Mouse (Mus musculus): ENCODE measurements around the gene Gm7137. TPM values are rescaled to one million over a fixed set of nuclear protein-coding genes. Genes with fewer than 3 reads are reported as not detected.
"Not testable (repeated sequence)": the region's sequence is repeated elsewhere in the genome, so short reads cannot be mapped to it uniquely, and the experiment has no call there.

Gm7137 gene
- polyA plus RNA-seq, 1 experiment from 2014 or later: not detected

GRCm38 (mm10) chr10:77772142-77772541, 15.9 kb downstream of the Gm7137 start:
- H3K27ac ChIP-seq (ENCODE audit: low read length); H3K4me3 ChIP-seq (ENCODE audit: low read depth, low read length); H3K27me3 ChIP-seq (ENCODE audit: control insufficient read depth, insufficient read depth, low read length); H3K36me3 ChIP-seq (ENCODE audit: control insufficient read depth, insufficient read depth, low read length); H3K9ac ChIP-seq (replicated peaks; ENCODE audit: low read depth, low read length); ATAC-seq (ENCODE audit: insufficient number of reproducible peaks, insufficient read depth, low FRiP score, low read depth); H3K4me1 ChIP-seq (ENCODE audit: control insufficient read depth, insufficient read depth, low read length); H3K4me2 ChIP-seq (replicated peaks; ENCODE audit: low read depth, low read length); H3K9me3 ChIP-seq (ENCODE audit: control insufficient read depth, low read depth, low read length): not testable (repeated sequence)
- 91% methylated on average over 1 of the region's 3 CpGs for whole genome bisulfite sequencing

- H3K4me2 ChIP-seq (replicated peaks; ENCODE audit: low read depth, low read length); H3K4me3 ChIP-seq (ENCODE audit: low read depth, low read length); H3K4me1 ChIP-seq (ENCODE audit: control insufficient read depth, insufficient read depth, low read length); ATAC-seq (ENCODE audit: insufficient number of reproducible peaks, insufficient read depth, low FRiP score, low read depth); H3K27ac ChIP-seq (ENCODE audit: low read length); H3K9ac ChIP-seq (replicated peaks; ENCODE audit: low read depth, low read length); H3K9me3 ChIP-seq (ENCODE audit: control insufficient read depth, low read depth, low read length); H3K36me3 ChIP-seq (ENCODE audit: control insufficient read depth, insufficient read depth, low read length); H3K27me3 ChIP-seq (ENCODE audit: control insufficient read depth, insufficient read depth, low read length): not testable (repeated sequence)
- WGBS: 57% methylated on average over 1 of the region's 1 CpGs
These were observed 16.8 kb downstream of the Gm7137 start, which contains the start of gene Gm3238 for GRCm38 (mm10) chr10:77771225-77771624. TSS of gene Gm3238 (minus strand) at chr10:77771325.

GRCm38 (mm10) chr10:77769727-77770126, 18.3 kb downstream of the Gm7137 start:
- ATAC-seq (ENCODE audit: insufficient number of reproducible peaks, insufficient read depth, low FRiP score, low read depth): no peak
- Histone ChIP-seq H3K4me3 (ENCODE audit: low read depth, low read length) (no peak overlapping the region), H3K4me2 (replicated peaks; ENCODE audit: low read depth, low read length) (no peak overlapping the region), H3K27me3 (ENCODE audit: control insufficient read depth, insufficient read depth, low read length) (no peaks in the 10 kb centered on the region), H3K27ac (ENCODE audit: low read length) (no peak overlapping the region), H3K9ac (replicated peaks; ENCODE audit: low read depth, low read length) (no peak overlapping the region), H3K9me3 (ENCODE audit: control insufficient read depth, low read depth, low read length) (no peaks in the 10 kb centered on the region), H3K36me3 (ENCODE audit: control insufficient read depth, insufficient read depth, low read length) (no peaks in the 10 kb centered on the region), H3K4me1 (ENCODE audit: control insufficient read depth, insufficient read depth, low read length) (no peaks in the 10 kb centered on the region)
- 56% methylated on average over 1 of the region's 1 CpGs for WGBS

- not testable (repeated sequence) for H3K9ac ChIP-seq (replicated peaks; ENCODE audit: low read depth, low read length); H3K4me2 ChIP-seq (replicated peaks; ENCODE audit: low read depth, low read length); H3K9me3 ChIP-seq (ENCODE audit: control insufficient read depth, low read depth, low read length); ATAC-seq (ENCODE audit: insufficient number of reproducible peaks, insufficient read depth, low FRiP score, low read depth); H3K27ac ChIP-seq (ENCODE audit: low read length); H3K36me3 ChIP-seq (ENCODE audit: control insufficient read depth, insufficient read depth, low read length); H3K4me1 ChIP-seq (ENCODE audit: control insufficient read depth, insufficient read depth, low read length); H3K27me3 ChIP-seq (ENCODE audit: control insufficient read depth, insufficient read depth, low read length); H3K4me3 ChIP-seq (ENCODE audit: low read depth, low read length)
- no CpG with 5 or more reads among the region's 1 CpGs for WGBS
These were observed 28.4 kb downstream of the Gm7137 start, which contains the start of gene Gm3233 for GRCm38 (mm10) chr10:77759582-77759981. TSS of gene Gm3233 (minus strand) at chr10:77759682.

- Histone ChIP-seq H3K4me3 (ENCODE audit: low read depth, low read length) (no peak overlapping the region), H3K27me3 (ENCODE audit: control insufficient read depth, insufficient read depth, low read length) (no peaks in the 10 kb centered on the region), H3K36me3 (ENCODE audit: control insufficient read depth, insufficient read depth, low read length) (no peaks in the 10 kb centered on the region), H3K27ac (ENCODE audit: low read length) (no peak overlapping the region), H3K9ac (replicated peaks; ENCODE audit: low read depth, low read length) (no peak overlapping the region), H3K9me3 (ENCODE audit: control insufficient read depth, low read depth, low read length) (no peaks in the 10 kb centered on the region), H3K4me1 (ENCODE audit: control insufficient read depth, insufficient read depth, low read length) (no peaks in the 10 kb centered on the region), H3K4me2 (replicated peaks; ENCODE audit: low read depth, low read length) (no peak overlapping the region)
- no peak for ATAC-seq (ENCODE audit: insufficient number of reproducible peaks, insufficient read depth, low FRiP score, low read depth)
These were observed 34.6 kb downstream of the Gm7137 start for GRCm38 (mm10) chr10:77753448-77753847.

GRCm38 (mm10) chr10:77752312-77752711, 35.7 kb downstream of the Gm7137 start:
- H3K4me1 ChIP-seq (ENCODE audit: control insufficient read depth, insufficient read depth, low read length); H3K4me3 ChIP-seq (ENCODE audit: low read depth, low read length); H3K36me3 ChIP-seq (ENCODE audit: control insufficient read depth, insufficient read depth, low read length); ATAC-seq (ENCODE audit: insufficient number of reproducible peaks, insufficient read depth, low FRiP score, low read depth); H3K9me3 ChIP-seq (ENCODE audit: control insufficient read depth, low read depth, low read length); H3K4me2 ChIP-seq (replicated peaks; ENCODE audit: low read depth, low read length); H3K27me3 ChIP-seq (ENCODE audit: control insufficient read depth, insufficient read depth, low read length); H3K9ac ChIP-seq (replicated peaks; ENCODE audit: low read depth, low read length); H3K27ac ChIP-seq (ENCODE audit: low read length): not testable (repeated sequence)
- WGBS: 59% methylated on average over 3 of the region's 3 CpGs

- H3K4me2 ChIP-seq (replicated peaks; ENCODE audit: low read depth, low read length); H3K4me1 ChIP-seq (ENCODE audit: control insufficient read depth, insufficient read depth, low read length); H3K9me3 ChIP-seq (ENCODE audit: control insufficient read depth, low read depth, low read length); H3K9ac ChIP-seq (replicated peaks; ENCODE audit: low read depth, low read length); H3K27me3 ChIP-seq (ENCODE audit: control insufficient read depth, insufficient read depth, low read length); H3K36me3 ChIP-seq (ENCODE audit: control insufficient read depth, insufficient read depth, low read length); H3K27ac ChIP-seq (ENCODE audit: low read length); ATAC-seq (ENCODE audit: insufficient number of reproducible peaks, insufficient read depth, low FRiP score, low read depth); H3K4me3 ChIP-seq (ENCODE audit: low read depth, low read length): not testable (repeated sequence)
- WGBS: 40% methylated on average over 1 of the region's 1 CpGs
These were observed 36.7 kb downstream of the Gm7137 start, which contains the start of gene Gm9736 for GRCm38 (mm10) chr10:77751254-77751653. TSS of gene Gm9736 (minus strand) at chr10:77751354.

GRCm38 (mm10) chr10:77750686-77751085, 37.3 kb downstream of the Gm7137 start:
- H3K4me3 ChIP-seq (ENCODE audit: low read depth, low read length); H3K27ac ChIP-seq (ENCODE audit: low read length); H3K4me2 ChIP-seq (replicated peaks; ENCODE audit: low read depth, low read length); H3K9ac ChIP-seq (replicated peaks; ENCODE audit: low read depth, low read length); H3K4me1 ChIP-seq (ENCODE audit: control insufficient read depth, insufficient read depth, low read length); H3K36me3 ChIP-seq (ENCODE audit: control insufficient read depth, insufficient read depth, low read length); H3K9me3 ChIP-seq (ENCODE audit: control insufficient read depth, low read depth, low read length); ATAC-seq (ENCODE audit: insufficient number of reproducible peaks, insufficient read depth, low FRiP score, low read depth); H3K27me3 ChIP-seq (ENCODE audit: control insufficient read depth, insufficient read depth, low read length): not testable (repeated sequence)
- 79% methylated on average over 1 of the region's 1 CpGs for WGBS

- H3K4me3 ChIP-seq (ENCODE audit: low read depth, low read length); H3K9me3 ChIP-seq (ENCODE audit: control insufficient read depth, low read depth, low read length); H3K4me2 ChIP-seq (replicated peaks; ENCODE audit: low read depth, low read length); H3K9ac ChIP-seq (replicated peaks; ENCODE audit: low read depth, low read length); H3K36me3 ChIP-seq (ENCODE audit: control insufficient read depth, insufficient read depth, low read length); ATAC-seq (ENCODE audit: insufficient number of reproducible peaks, insufficient read depth, low FRiP score, low read depth); H3K27me3 ChIP-seq (ENCODE audit: control insufficient read depth, insufficient read depth, low read length); H3K27ac ChIP-seq (ENCODE audit: low read length); H3K4me1 ChIP-seq (ENCODE audit: control insufficient read depth, insufficient read depth, low read length): not testable (repeated sequence)
- WGBS: 55% methylated on average over 4 of the region's 5 CpGs
These were observed 45.9 kb downstream of the Gm7137 start, which contains the start of gene Gm18596 for GRCm38 (mm10) chr10:77741924-77742688. TSS of gene Gm18596 (minus strand) at chr10:77742638.

Measured in stomach, embryonic 14.5 days (tissue).